Mouse (Mus musculus) liver (tissue): ENCODE measurements around the gene Rps27l.
A peak's percentile ranks its signal among the peaks of the same experiment; 100 is the strongest.

Experiments used
- DNase-seq: peaks from one replicate; pipeline ENCODE4 v3.0.0-alpha.2; 2020; ENCODE audit warnings: mixed read lengths

Gene Rps27l

GRCm38 (mm10) chr9:66945647-66946641 is at the start of gene Rps27l:
Rps27l (plus strand) TSS chr9:66946086.
- peak; percentile 96 for DNase-seq

- no peak for DNase-seq
Observed at GRCm38 (mm10) chr9:66896951-66897350, 48.9 kb upstream of the Rps27l start.

- peak; percentile 44 for DNase-seq
Observed at GRCm38 (mm10) chr9:66897851-66898250, 48.0 kb upstream of the Rps27l start.

GRCm38 (mm10) chr9:66899072-66899471 is 46.8 kb upstream of the Rps27l start:
- peak; percentile 57 for DNase-seq

GRCm38 (mm10) chr9:66899526-66899925 is 46.4 kb upstream of the Rps27l start:
- DNase-seq: no peak

- DNase-seq: no peak
Observed at GRCm38 (mm10) chr9:66905990-66906389, 39.9 kb upstream of the Rps27l start.

GRCm38 (mm10) chr9:66907126-66907525 is 38.8 kb upstream of the Rps27l start:
- no peak for DNase-seq

- DNase-seq: no peak
Observed at GRCm38 (mm10) chr9:66907746-66908397, 38.0 kb upstream of the Rps27l start.

GRCm38 (mm10) chr9:66909922-66910321 is 36.0 kb upstream of the Rps27l start:
- DNase-seq: no peak

GRCm38 (mm10) chr9:66910677-66911076 is 35.2 kb upstream of the Rps27l start:
- DNase-seq: no peak

GRCm38 (mm10) chr9:66912304-66912703 is 33.6 kb upstream of the Rps27l start:
- DNase-seq: no peak

GRCm38 (mm10) chr9:66913254-66913934 is 32.5 kb upstream of the Rps27l start:
- DNase-seq: peak; percentile 53

- DNase-seq: no peak
Observed at GRCm38 (mm10) chr9:66914540-66914939, 31.3 kb upstream of the Rps27l start.

GRCm38 (mm10) chr9:66915401-66915800 is 30.5 kb upstream of the Rps27l start:
- DNase-seq: no peak

GRCm38 (mm10) chr9:66915869-66916785 is 29.8 kb upstream of the Rps27l start:
- DNase-seq: peak; percentile 81

GRCm38 (mm10) chr9:66917216-66917891 is 28.5 kb upstream of the Rps27l start:
- peak; percentile 30 for DNase-seq

GRCm38 (mm10) chr9:66917892-66918255 is 28.0 kb upstream of the Rps27l start:
- DNase-seq: no peak

- DNase-seq: no peak
Observed at GRCm38 (mm10) chr9:66918672-66919330, 27.1 kb upstream of the Rps27l start.

- peak; percentile 100 for DNase-seq
Observed at GRCm38 (mm10) chr9:66919382-66919971, 26.4 kb upstream of the Rps27l start, which contains the start of gene Rab8b. Rab8b (minus strand) TSS chr9:66919687.

GRCm38 (mm10) chr9:66919981-66920380 is 25.9 kb upstream of the Rps27l start:
- DNase-seq: no peak
